Mouse (Mus musculus) kidney, adult 8-10 months (tissue): ENCODE results near the gene Trim56.

ENCODE experiments used
- DNase-seq, 2 experiments: peaks; one replicate each; pipeline ENCODE4 v3.0.0; 2022

Trim56 gene

GRCm38 (mm10) chr5:137108111-137108510 is 7.9 kb downstream of the Trim56 start:
- no peak for DNase-seq

DNA sequence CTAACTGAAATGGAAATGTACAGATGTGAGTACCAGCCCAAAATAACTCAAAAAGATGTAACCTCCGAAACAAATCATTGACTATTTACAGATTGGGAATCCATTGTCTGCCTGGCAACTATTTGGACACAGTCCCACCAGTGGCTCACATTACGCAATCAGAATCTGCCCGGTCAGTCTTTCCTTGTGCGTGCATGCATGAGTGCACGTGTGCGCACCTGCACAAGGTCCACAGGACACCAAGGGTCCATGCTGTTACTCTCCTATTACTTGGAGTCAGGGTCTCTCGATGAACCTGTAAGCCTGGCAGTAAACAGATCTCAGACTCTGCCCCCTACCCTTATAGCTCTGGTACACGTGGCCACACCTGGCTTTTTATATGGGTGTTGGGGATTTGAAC is 8.3 kb downstream of the Trim56 start:
- DNase-seq: peak; percentile 70 to 82

DNA sequence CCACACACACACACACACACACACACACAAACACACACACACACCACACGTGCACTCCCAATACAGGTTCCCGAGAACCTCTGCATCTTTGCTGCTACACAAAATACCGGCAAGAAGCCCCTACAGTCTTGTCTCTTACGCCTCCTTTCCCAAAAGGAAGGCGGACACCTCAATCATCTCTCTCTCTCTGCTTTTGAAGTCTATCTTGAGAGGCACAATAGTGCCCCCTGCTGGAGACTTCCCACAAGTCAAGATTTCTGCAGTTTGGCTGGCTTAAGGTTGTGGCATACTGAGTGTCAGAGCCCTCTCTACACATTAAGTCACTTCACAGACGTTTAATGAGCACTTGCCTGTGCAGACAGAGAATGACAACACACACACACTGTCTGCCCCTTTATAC is 9.0 kb downstream of the Trim56 start:
- DNase-seq: peak; percentile 63 to 90

DNA sequence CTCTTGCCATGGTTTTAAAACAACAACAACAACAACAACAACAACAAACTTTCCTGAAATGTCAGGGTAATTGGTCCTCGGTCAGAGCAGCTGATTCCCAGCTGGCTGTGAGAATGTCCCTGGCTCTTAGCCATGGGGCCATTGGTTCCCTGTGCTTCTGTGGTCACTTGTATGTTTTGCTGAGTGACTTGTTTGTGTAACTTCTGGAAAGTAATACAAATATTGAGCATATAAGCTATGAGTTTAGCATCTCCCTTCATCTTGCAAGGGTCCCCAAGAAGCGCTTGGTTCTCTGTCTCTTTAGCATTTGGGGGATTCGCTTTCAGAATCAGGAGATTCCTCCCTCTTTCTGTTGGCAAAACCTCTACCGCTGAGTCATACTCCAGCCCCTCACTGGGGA is 9.6 kb downstream of the Trim56 start:
- DNase-seq: no peak

- DNase-seq: no peak
Observed at GRCm38 (mm10) chr5:137103969-137104368, 12.0 kb downstream of the Trim56 start.

DNA sequence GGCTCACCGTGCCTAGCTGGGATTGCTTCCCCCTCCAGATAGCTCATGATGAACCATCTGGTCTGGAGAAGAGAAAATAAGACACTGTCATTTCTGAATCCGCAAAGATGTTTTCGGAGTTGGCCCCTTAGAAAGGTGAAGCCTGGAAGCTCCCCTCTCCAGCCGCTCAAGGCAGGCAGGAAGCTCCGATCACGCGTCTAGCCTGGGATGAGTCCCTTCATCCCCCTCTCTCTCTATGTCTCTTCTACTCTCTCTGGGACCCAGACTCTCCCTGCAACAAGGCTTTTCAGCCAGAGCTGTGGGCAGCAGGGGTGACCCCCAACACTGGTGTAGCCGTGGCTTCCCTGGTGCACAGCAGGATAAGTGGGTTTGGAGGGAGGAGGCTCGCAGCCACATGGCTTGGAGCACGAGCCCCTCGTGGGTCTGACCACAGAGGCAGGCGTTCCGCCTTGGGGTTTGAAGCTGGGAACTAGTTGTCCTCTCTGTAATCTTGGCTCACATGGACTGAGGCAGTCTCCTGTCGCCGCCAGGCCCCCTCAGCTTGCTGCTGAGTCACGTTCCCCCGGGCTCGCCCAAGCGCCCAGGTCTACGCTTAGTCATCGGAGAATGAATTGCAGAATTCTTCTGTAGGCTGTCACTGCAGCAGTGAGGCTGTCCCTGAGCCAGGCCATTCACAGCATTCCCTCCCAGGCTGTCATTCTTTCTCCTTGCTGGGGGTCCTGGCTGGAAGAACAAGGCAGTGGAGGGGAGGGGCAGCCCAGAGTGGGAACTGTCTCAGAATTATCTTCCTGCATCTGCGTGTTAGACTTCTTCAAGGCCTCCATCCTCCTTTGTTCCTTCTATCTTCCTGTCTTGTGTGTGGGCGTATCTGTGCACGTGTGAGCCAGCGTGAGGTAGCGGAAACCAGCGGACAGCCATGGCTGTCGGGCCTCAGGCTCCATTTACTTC is 13.2 kb downstream of the Trim56 start:
- no peak for DNase-seq

DNA sequence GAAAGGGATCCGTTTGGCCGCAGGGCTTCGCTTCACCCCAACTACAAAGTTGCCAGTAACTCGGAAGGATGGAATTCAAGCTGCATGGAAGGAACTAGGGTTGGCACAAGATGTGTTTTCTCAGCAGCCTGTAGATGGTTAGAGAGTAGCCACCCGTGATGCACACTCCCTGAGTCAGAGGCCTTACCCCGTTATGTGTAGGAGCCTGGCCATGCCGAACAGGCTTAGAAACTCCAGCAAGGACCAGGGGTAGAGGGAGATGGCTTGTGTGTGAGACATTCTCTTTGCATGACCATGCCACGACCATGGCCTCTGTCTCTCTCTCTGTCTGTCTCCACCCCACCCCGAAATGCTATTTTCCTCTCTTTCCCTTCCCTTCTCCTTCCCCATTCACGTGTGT is 13.9 kb downstream of the Trim56 start:
- DNase-seq: no peak

DNA sequence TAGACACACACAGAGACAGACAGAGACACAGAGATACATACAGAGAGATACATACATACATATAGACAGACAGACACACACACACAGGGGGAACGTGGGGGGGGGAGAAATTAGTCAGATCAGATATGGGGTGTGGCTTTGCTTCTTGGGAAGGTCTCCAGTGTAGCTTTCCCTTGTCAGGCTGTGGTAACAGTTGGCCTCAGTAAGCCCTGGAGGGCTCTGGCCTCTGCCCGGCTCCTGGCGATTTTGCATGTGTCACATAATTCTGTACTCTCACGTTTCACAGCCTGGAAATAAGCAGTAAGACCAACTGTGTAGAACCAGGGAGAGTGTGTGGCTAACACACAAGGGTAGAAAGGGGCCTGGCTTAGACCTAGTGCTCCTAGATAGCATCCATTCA is 15.3 kb downstream of the Trim56 start:
- no peak for DNase-seq

DNA sequence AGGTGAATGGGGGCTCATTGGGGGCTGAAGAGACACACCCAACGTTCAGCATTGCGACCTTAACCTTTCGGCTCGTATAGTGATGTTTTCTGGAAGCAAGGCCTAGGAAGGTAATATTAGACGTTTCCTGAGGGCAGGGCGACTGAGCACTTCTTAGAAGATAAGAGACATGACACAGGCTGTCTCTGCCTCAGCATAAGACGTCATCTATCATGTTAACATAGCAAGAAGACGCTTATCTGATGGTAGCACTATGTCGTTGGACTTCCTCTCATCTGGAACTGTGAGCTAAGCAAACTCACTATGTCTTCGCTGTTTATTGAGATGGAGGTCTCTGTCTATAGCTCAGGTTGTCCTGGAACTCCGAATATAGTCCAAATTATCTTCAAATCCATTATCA is 17.6 kb downstream of the Trim56 start:
- DNase-seq: no peak

- peak; percentile 54 to 60 for DNase-seq
Observed at GRCm38 (mm10) chr5:137096037-137096436, 20.0 kb downstream of the Trim56 start.

- no peak for DNase-seq
Observed at GRCm38 (mm10) chr5:137095135-137095534, 20.9 kb downstream of the Trim56 start.

DNA sequence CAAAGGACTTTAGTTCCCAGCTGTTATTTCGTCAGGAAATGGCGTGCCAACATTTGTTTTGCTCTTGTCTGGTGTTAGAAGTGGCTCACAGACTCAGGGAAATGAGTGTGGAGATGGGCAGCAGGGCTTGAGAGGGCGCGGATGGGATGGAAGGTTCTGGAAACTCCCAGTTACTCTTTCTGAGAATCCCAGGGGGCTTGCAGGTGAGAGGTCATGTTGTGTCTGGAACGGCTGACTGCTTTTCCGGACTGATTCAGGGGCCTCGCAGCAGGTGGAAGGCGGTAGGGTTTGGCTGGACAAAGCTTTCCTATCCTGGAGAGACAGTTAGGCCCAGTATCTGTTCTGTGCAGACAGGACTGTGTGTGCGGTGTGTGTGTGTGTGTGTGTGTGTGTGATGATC is 22.3 kb downstream of the Trim56 start:
- DNase-seq: no peak

DNA sequence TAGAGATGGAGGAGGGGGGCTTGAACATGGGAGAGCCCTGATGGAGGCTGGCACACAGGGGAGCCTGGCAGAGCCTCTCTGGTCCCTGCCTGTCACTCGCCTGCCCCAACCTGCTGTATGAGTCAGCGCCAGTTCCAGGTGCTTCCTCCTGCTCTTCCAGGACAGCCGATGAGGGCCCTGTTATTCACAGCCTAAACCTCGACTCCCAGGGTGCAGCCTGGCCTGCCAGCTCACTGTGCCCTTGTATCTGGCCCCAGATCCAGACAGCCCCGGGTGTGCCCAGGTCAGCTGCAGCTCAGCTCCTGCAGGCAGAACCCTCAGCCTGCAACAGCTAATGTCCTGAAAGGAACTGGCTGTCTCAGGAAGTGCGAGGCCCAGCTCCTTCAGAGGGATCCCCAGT is 24.4 kb downstream of the Trim56 start:
- DNase-seq: no peak

DNA sequence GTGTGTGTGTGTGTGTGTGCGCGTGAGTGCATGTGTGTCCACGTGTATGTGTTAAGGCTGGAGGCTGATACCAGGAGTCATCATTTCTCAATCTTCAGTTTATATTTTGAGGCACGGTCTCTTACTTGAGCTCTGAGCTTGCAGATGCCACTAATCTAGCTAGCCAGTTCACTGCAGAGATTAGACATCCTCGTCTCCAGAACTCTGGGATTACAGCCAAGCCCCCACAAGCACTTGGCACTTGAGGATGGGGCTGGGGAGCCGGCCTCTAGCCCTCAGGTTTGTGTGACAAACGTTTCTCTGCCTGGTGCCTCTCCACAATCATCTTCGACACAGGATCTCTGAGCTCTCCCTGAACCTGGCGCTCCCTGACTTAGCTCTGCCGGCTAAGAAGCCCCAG is 25.1 kb downstream of the Trim56 start:
- no peak for DNase-seq

DNA sequence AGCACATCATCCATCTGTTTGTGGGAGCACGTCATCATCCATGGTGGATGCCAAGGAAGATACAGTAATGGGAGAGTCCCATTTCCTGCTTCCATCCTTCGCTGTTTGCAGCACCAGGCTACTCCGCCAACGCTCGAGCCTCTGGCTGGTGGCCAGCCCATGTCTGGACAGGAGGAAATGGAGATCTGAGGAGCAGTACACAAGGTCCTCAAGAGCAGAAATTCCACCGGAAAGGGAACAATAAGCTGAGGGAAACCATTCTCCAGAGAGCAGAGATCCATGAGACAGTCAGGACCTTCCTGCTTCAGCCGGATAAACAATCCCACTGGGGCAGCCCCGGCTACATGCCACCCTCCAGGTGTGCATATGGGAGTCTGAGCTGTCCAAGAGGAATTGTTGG is 28.6 kb downstream of the Trim56 start:
- DNase-seq: peak; percentile 72 to 74

DNA sequence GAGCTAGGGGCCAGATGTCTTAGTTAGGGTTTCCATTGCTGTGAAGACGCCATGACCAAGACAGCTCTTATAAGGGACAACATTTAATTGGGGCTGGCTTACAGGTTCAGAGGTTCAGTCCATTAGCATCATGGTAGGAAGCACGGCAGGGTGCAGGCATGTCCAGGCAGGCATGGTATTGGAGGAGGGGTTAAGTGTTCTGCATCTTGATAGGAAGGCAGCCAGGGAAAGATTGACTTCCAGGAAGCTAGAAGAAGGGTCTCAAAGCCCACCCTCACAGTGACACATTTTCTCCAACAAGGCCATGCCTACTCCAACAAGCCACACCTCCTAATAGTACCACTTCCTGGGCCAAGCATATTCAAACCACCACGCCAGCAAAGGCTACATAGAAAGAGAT is 30.3 kb downstream of the Trim56 start:
- no peak for DNase-seq

- DNase-seq: no peak
Observed at GRCm38 (mm10) chr5:137085021-137085420, 31.0 kb downstream of the Trim56 start.

GRCm38 (mm10) chr5:137083051-137083450 is 33.0 kb downstream of the Trim56 start:
- no peak for DNase-seq

DNA sequence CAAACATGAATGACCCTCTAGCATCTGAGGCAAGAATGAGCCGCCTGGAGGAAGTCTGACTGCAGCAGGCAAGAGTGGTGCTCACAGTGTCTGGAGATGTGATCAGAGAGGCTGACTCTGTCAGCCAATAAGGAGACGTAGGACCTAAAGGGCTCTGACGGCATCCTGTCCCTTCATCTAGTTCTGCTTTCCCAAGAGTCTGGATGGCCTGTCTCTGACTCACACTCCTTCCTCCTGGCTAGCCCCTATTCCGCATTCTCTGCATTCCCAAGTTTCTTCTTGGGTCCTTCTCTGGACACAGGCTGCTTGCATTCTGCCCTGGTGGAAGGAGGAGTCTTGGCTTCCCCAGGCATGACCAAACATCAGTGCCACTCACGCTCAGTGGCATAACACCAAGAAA is 36.2 kb downstream of the Trim56 start:
- DNase-seq: peak; percentile 34 to 51

DNA sequence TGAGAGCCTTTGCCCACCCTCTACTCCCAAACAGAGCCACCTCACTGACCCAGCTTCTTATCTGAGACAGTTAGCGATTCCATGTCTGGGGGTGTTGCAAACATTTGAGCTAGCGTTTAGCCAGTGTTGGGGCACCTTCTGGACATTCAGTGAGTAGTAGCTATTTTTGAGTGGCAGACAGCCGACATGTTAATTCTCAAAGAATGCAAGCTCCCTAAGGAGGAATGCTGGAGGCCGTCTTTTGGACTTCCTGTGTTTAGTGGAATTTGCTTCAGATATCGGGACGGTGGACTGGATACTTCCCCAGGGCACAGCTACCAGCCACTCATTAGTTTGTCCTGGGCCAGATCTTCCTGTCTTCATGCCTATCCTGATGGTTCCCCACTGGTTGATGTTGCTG is 37.4 kb downstream of the Trim56 start:
- no peak for DNase-seq

DNA sequence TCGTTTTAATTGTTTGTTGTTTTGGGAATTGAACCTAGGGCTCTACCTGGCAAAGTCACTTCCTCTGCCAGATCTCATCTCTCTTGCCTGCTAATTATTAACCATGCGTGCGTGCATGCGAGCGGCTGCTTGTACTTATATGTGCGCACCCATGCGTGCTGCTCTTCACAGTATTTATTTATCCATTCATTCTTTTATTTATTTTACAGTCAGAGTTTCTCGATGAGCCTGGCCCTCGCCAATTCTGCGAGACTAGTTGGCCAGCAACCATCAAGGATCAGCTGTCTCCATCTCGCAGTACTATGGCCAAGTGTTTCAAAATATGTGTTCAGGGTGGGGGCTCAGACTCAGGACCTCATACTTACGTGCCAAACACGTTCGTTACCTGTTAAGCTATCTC is 38.0 kb downstream of the Trim56 start:
- DNase-seq: no peak

- no peak for DNase-seq
Observed at GRCm38 (mm10) chr5:137077187-137077586, 38.8 kb downstream of the Trim56 start.

DNA sequence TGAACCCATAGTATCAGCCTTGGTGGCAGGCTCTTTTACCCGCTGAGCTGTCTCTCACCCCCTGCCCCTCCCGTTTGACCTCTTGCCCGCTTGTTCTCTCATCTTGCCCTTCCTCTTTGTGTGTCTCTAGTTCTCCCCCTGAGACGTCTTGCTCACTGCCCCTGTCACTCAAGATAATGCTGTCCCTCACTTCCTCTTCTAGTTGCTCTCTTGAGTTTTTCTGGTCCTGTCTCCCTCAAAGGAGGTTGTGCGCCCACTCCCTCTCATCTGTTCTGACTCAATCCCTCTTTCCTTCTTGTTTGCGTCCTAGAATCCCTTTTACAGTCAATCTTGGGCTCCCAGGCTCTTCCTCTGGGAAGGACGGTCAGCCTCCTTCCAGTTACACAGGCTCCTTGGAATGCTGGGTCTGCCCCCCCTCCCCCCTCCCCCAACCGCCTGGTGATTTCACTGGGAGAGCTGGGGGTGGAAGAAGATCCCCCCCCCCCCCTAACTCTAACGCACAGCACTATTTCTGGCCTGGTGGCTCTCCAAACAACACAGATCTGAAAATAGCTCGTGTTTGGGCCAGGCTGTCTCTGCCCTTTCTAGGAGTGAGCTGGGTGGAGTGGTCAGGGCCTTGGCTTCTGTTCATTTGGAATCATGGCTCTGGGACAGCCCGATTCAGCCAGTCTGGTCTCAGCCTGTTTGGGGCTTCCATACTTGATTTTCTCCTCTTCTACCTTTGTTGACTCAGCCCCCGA is 39.6 kb downstream of the Trim56 start:
- DNase-seq: no peak

- no peak for DNase-seq
Observed at GRCm38 (mm10) chr5:137075726-137076125, 40.3 kb downstream of the Trim56 start.
